ENCODE assay signal across 8 mouse cellular contexts in genomic region chr17:45433419-45434261, GRCm38 (mm10). TPM values are rescaled to one million over a fixed set of nuclear protein-coding genes. Genes with fewer than 3 reads are reported as not detected.
A peak's percentile ranks its signal among the peaks of the same experiment; 100 is the strongest.
DNase-seq lines count a peak whose midpoint lies in the region; ATAC-seq lines count a peak whose summit lies in the region.

Gene Cdc5l, minus strand, starts transcription at chr17:45433737.

- peak; percentile 97 to 98 for DNase-seq in adrenal gland, adult (ENCODE audit: inconsistent age in 2 of 2, low spot score in 1 of 2)
- peak; percentile 99 for DNase-seq in embryo, embryonic 10.5 days (ENCODE audit: low spot score)
- peak; percentile 97 for DNase-seq in gastrocnemius, postnatal 14 days
- peak; percentile 97 to 98 for DNase-seq in left cerebral cortex, postnatal 10 days (ENCODE audit: extremely low spot score in 1 of 2, low spot score in 2 of 2)
- DNase-seq in right cerebral cortex, postnatal 25 days = peak; percentile 95
- peak; percentile 96 to 98 for DNase-seq in urinary bladder, postnatal 4 days (ENCODE audit: low spot score in 2 of 2)

- intact Hi-C loops in gastrocnemius, postnatal 14 days (cut with DNase I; ENCODE audit: low total_unique reads) = no loop called here
- intact Hi-C loops in left cerebral cortex, postnatal 10 days (cut with DNase I) = no loop called here

- ATAC-seq in inflammation-experienced regulatory T-cells, adult 6 months = peak; percentile 94
- ATAC-seq in megakaryocyte-erythroid progenitor cell, adult 5-6 weeks (replicated peaks; ENCODE audit: low FRiP score, low TSS enrichment, poor library complexity, severe bottlenecking) = peak; percentile 97

RNA-seq across cellular contexts. Expression of gene Cdc5l, which starts in this region (rescaled TPM):
- total RNA-seq in gastrocnemius, postnatal 14 days (2021) = 10 to 100 TPM; 31.3 to 33.9 TPM
- polyA plus RNA-seq in inflammation-experienced regulatory T-cells, adult 6 months (2017; shearing (Covaris generic)) = 10 to 100 TPM; 64.4 to 73.0 (median 70.3) TPM
- 10 to 100 TPM; 47.3 to 48.0 TPM for total RNA-seq in left cerebral cortex, postnatal 10 days (2021)
- 64.4 and 65.7 TPM in 2 replicates for total RNA-seq in megakaryocyte-erythroid progenitor cell, adult 5-6 weeks (2014; fragmentation: Nextera tagmentation)
- total RNA-seq in megakaryocyte-erythroid progenitor cell, adult 5-6 weeks (2017) = 115 and 138 TPM in 2 replicates

Comparison
In these comparisons a context has a peak if more than half of its experiments do, and no peak if none do; other contexts are left out.
1. Peak in every context shown above with its lines: DNase-seq and ATAC-seq.